Mouse (Mus musculus) cortical plate, adult 2 months (tissue): ENCODE data around the gene Ddx51. TPM values are rescaled to one million over a fixed set of nuclear protein-coding genes. Genes with fewer than 3 reads are reported as not detected.
A peak's percentile ranks its signal among the peaks of the same experiment; 100 is the strongest.

Source experiments
- H3K27ac ChIP-seq: fragments of 200-500 bp; 2 replicates; pipeline ENCODE4 v1.5.1; 2012; ENCODE audit warnings: low read length, control low read depth, inconsistent platforms; ENCODE audit not compliant: insufficient read depth
- H3K4me1 ChIP-seq: fragments of 200-500 bp; 2 replicates; pipeline ENCODE4 v1.6.1; 2011; ENCODE audit warnings: low read length; ENCODE audit not compliant: control insufficient read depth, insufficient read depth
- H3K4me3 ChIP-seq: fragments of 200-500 bp; 2 replicates; pipeline ENCODE4 v1.5.1; 2011; ENCODE audit warnings: mild to moderate bottlenecking, low read length, control low read depth; ENCODE audit not compliant: insufficient read depth
- CTCF ChIP-seq: fragments of 200-500 bp; IDR thresholded peaks from 2 replicates; pipeline ENCODE4 v1.5.1; 2011; ENCODE audit warnings: mild to moderate bottlenecking, control low read depth, low read length; ENCODE audit not compliant: insufficient read depth; ENCODE audit errors: extremely low read depth
- POLR2A ChIP-seq: fragments of 200-500 bp; IDR thresholded peaks from 2 replicates; pipeline ENCODE4 v1.6.1; 2011; ENCODE audit warnings: mild to moderate bottlenecking, low read length, control low read depth; ENCODE audit not compliant: insufficient read depth; ENCODE audit errors: extremely low read depth
- polyA plus RNA-seq: library from polyadenylated mRNA; depleted of rRNA; stranded (reverse); fragments of >200 nt; gene quantifications from 2 replicates; pipeline ENCODE4 v1.2.3, GENCODE M21; 2012; rRNA removed

Ddx51 gene
- 24.6 and 29.9 TPM in 2 replicates for polyA plus RNA-seq

- TF ChIP-seq CTCF (no peak), POLR2A (peak; percentile 59; the same call in 1 of the 2 replicates)
These were observed at the start of gene Ddx51, which contains the start of gene Noc4l for GRCm38 (mm10) chr5:110652719-110653648. Gene Ddx51 (plus strand): TSS chr5:110653451. Gene Noc4l (minus strand): TSS chr5:110653417.

GRCm38 (mm10) chr5:110604311-110604710 is 48.9 kb upstream of the Ddx51 start:
- Histone ChIP-seq H3K4me3 (no peak overlapping the region), H3K4me1 (no peaks in the 10 kb centered on the region; the same call in 1 of the 2 replicates), H3K27ac (no peak overlapping the region)
- TF ChIP-seq CTCF (no peak), POLR2A (no peak)

More at GRCm38 (mm10) chr5:110652719-110653648, at the start of gene Ddx51, which contains the start of gene Noc4l:
- no peak within 1 kb of the TSS for H3K27ac ChIP-seq
- H3K4me3 ChIP-seq, result peak within 1 kb of the TSS; percentile 98
- H3K4me1 ChIP-seq, result peaks cover 6% of the 10 kb centered on the region

GRCm38 (mm10) chr5:110605531-110606221 is 47.6 kb upstream of the Ddx51 start:
- TF ChIP-seq CTCF (no peak), POLR2A (no peak)
- Histone ChIP-seq H3K4me3 (no peak overlapping the region), H3K27ac (no peak overlapping the region)

GRCm38 (mm10) chr5:110607767-110608166 is 45.5 kb upstream of the Ddx51 start:
- no peak overlapping the region for H3K4me3 ChIP-seq

More at GRCm38 (mm10) chr5:110605531-110606221, 47.6 kb upstream of the Ddx51 start:
- no peaks in the 10 kb centered on the region for H3K4me1 ChIP-seq

GRCm38 (mm10) chr5:110608336-110608735 is 44.9 kb upstream of the Ddx51 start:
- TF ChIP-seq CTCF (no peak), POLR2A (no peak)
- Histone ChIP-seq H3K4me1 (no peaks in the 10 kb centered on the region), H3K4me3 (no peak overlapping the region), H3K27ac (no peak overlapping the region)

More at GRCm38 (mm10) chr5:110607767-110608166, 45.5 kb upstream of the Ddx51 start:
- no peaks in the 10 kb centered on the region for H3K4me1 ChIP-seq
- no peak overlapping the region for H3K27ac ChIP-seq
- TF ChIP-seq CTCF (no peak), POLR2A (no peak)

GRCm38 (mm10) chr5:110608941-110609340 is 44.3 kb upstream of the Ddx51 start:
- H3K4me3 ChIP-seq, result no peak overlapping the region
- H3K27ac ChIP-seq, result no peak overlapping the region
- TF ChIP-seq POLR2A (no peak), CTCF (no peak)
- no peaks in the 10 kb centered on the region for H3K4me1 ChIP-seq

GRCm38 (mm10) chr5:110609425-110609824 is 43.8 kb upstream of the Ddx51 start:
- no peaks in the 10 kb centered on the region for H3K4me1 ChIP-seq
- no peak overlapping the region for H3K27ac ChIP-seq
- TF ChIP-seq POLR2A (no peak), CTCF (no peak)
- no peak overlapping the region for H3K4me3 ChIP-seq

- Histone ChIP-seq H3K4me3 (no peak overlapping the region), H3K27ac (no peak overlapping the region), H3K4me1 (no peaks in the 10 kb centered on the region)
- no peak for TF ChIP-seq POLR2A
- TF ChIP-seq CTCF, result no peak
These were observed 43.4 kb upstream of the Ddx51 start for GRCm38 (mm10) chr5:110609868-110610267.

- H3K4me3 ChIP-seq, result no peak overlapping the region
- H3K4me1 ChIP-seq, result no peaks in the 10 kb centered on the region
- no peak overlapping the region for H3K27ac ChIP-seq
- no peak for TF ChIP-seq CTCF
- TF ChIP-seq POLR2A, result no peak
These were observed 42.8 kb upstream of the Ddx51 start for GRCm38 (mm10) chr5:110610484-110610883.
